Mouse (Mus musculus): Measurements from ENCODE around the gene Tshz2.

Gene Tshz2

DNA sequence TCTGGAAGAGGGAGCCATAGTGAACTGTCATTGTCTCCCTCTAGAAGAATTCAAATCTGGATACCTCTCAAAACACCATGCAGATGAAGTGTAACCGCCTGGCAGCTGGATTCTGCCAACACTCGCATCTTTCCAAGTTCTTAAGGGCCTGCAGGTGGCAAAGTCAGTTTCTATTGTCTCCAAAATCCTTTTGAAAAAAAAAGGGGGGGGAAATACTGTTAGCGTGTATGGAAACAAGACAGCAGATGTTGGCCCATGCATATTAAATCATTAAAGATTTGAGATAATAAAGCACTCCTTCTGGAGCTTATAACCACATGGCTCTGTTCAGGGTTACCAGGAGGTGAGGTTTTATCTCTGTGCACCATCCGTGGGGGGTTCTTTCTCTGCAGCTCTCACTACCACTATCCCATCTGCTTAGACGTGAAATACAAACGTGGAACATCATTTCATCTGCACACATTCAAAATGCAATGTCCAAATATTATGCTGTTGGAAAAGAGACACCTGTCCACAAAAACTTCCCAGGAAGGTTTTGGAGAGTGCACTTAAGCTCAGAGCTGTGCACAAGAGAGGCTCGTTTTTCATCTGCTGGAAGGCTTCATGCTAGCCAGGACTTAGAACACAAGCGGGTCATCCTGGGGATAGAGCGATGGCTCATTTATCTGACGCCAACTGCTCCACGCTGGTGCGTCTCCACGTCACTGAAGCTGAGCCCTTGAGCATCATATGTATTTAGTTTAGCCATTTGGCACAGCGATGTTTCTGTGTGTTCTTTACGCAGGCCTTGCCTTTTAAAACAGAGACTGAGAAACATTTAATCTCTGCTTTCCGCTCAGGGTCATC, 307.7 kb downstream of the Tshz2 start:
- no peak for DNase-seq (ENCODE audit: low read depth, low spot score)

DNA sequence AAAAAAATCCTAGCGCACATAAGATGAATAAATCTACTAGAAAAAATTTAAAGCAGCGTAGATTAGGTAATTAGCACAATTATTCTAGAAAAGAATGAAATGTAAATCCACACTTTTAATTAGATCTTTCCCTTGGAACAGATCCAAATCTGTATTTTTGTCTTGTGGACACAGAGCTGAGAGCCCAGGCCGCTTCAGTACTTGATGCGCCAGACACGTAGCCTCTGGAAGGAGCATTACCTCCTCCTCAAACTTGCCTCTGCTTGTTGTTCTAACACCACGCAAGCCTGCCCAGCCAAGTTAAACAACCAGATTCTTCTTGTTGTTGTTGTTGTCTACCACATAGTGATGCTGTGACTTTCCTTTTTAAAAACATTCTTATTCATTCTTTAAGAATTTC, 310.9 kb downstream of the Tshz2 start:
- DNase-seq (ENCODE audit: low read depth, low spot score), result no peak

DNA sequence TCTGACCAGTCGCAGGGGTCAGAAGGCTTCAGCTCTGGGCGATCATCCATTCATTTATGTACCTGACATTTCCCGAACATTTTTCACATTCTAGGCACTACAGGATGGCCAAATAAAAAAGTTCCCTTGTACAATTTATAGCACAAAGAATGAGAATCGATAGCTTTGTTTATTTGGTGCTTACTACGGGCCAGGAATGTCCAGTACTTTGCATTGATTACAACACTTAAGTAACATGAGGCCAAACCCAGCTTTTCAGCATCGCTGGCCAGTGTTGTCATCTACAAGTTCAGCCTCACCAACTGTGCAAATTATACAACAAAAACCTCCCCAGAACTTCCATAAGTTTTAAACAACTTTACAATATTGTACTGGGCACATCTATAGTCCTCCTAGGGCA, 315.3 kb downstream of the Tshz2 start:
- no peak for DNase-seq (ENCODE audit: low read depth, low spot score)

DNA sequence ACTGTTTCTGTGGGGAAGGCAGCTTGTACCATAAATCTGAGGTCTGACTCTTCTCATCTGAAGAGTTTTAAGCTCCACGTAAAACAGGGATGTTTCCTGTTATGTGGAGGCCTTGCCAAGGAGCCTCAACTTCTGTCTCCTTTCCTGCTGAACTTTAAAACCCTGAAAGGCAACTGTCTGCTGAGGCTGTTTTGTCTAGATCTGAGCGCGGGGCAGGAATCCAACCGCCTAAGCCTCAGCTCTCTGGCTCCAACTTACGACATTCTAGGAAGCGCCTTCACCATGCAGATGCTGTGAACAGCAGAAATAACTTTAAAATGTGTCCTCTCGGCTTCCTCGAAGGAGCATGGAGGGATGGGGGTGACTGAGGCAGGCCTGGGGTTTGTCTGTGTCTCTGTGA, 318.2 kb downstream of the Tshz2 start:
- no peak for DNase-seq (ENCODE audit: low read depth, low spot score)

DNA sequence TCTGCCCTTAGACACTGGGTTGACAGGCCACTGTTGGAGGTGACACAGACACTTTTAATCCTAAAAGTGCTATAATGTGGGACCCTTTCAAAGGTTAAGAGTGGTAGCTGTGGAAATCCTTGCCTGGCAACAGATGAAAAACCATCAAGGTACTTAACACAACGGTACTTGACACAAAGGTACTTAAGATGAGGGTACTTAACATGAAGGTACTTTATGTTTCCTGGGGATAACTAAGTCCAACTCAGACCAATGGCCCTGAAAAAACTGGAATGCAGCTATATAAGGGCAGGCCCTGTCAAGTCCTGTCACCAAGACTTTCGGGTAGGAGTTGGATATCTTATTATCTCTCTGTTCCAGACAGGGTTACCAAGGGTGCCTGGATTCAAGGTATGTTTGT, 320.2 kb downstream of the Tshz2 start:
- no peak for DNase-seq (ENCODE audit: low read depth, low spot score)

DNA sequence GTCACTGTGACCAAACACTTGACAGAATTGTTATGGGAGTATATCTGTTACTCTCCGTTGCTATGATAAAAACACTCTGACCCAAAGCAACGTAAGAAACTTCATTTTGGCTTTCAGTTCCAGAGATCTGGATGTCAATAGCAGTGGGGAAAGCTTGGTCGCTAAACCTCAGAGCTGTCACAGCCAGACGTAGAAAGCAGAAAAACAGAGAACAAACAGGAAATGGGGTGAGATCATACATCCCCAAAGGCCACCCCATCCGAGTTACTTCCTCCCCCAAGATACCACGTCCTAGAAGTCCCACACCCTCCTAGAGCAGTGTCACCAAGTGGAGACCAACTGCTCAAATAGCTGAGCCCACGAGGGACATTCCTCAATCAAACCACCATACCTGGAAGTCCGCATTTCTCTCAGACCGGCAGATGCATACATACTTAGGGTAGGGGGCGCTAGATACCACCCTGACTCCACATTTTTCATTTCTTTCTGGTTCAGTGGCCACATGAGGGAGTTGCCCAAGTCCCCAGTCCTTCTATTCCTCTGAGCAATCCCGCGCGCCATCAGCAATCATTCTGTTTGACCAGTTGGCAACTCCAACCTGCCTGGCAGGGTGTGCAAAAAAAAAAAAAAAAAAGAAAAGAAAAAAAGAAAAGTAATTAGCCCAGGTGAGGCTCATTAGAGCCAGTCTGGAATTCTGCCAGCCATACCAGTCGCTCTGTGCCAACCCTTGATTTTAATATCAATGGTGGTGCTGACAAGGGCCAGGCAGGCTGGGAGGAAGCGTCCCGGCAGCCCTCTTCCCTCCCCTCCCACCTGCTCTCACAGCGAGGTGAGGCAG, 326.1 kb downstream of the Tshz2 start:
- no peak for DNase-seq (ENCODE audit: low read depth, low spot score)

DNA sequence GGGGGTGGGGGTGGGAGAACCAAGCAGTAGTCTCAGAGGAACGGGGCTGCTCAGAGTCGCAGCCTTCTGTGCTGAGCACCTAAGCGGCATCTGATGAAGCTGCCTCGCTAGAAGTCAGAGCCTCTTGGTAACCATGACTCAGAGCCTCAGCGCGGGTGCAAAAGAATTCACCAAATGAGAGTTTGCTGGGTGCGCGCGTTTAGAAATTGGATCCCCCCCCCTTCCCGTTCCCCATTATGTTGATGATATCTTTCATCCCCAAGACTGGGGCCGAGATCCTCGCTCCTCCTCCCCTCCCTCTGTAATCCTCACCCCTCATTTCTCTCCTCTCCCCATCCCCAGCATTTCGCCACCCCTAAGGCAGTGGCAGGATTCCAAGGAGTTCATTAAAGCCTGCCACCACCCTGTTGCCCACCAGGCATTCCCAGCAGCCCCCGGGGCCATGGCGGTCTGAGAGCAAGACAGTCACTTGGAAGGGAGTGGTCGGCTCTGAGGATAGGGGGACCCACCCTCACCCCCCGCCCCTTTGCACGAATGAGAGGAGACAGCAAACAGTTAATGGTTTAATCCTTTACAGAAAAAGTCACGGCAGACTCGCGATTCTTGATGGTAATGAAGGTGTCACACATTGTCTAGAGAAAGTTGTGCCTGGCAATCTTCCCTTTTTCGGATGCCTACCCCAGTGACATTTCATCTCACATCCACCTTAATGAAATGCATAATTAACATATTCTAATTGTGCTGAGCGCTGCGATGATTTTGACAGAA, 328.8 kb downstream of the Tshz2 start:
- no peak for DNase-seq (ENCODE audit: low read depth, low spot score)

DNA sequence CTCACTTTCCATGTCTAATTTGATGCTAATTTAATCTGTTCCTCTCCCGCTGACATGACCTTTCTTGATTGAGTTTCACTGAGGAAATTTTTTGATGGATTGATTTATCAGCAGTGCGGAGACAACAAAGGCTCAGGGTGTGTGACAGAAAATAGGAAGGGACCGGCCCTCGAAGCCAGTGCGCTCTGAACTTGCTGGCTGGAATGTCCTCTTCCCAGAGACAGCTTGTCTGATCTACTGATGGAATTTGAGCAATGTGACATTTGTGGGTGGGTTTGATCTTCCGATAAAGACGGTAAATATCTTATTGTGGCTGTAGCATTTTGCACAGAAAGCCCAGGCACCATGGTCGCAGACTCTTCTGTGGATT, 329.4 kb downstream of the Tshz2 start:
- DNase-seq (ENCODE audit: low read depth, low spot score), result no peak

DNA sequence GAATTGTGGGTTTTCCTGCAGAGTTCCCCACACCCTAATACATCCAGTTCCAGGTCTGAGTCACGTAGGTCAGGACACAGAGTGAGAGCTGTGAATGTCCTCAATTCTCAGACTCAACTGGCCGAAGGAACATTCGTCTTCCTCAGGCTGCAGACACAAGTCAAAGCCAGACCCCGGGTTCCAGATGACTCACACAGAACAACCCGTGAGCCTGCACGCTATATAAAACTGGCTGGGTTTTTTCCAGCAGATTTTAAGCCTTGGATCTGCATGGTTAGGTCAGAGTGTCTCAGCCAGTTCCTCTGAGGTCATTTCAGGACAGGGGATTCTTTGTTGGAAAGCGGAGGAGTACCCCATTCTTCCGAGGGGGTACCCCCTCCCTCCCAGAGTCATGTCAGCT, 330.0 kb downstream of the Tshz2 start:
- DNase-seq (ENCODE audit: low read depth, low spot score), result no peak

DNA sequence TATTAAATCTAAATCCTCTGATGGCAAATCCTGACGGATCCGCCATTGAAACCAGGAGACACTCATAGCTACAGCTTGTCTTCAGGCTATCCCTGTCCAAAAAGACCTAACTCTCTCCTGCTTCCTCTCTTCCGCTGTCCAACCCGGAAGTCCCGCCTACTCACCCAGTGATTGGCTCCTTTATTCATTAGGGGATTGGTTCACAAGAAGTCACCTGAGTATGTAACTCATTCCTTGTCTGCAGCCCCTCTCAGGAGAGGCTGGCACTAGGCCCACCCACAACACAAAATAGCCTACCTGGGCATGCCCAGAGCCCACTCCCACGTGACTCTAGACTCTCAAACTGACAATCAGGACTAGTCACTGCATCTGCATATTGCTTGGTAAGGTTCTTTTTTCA, 337.7 kb downstream of the Tshz2 start:
- DNase-seq (ENCODE audit: low read depth, low spot score), result no peak

DNA sequence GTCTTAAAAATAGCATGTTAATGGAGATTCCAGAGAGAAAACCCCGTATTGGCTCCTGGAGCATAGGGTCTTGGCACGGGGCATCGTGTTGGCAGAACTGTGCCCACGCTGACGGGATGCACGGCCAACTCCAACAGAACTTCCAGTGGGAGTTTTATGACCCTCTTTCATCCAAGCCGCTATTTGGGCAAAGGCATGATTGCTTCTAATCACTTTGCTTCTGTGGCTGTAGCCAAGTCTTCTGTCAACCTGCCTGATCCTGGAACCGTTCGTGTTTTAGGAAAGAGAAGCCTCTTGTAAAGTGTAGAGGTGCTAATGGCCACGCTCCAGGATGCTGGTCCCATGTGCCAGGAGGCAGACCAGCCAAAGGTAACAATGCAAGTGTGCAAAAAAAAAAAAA, 350.1 kb downstream of the Tshz2 start:
- DNase-seq (ENCODE audit: low read depth, low spot score), result no peak

DNA sequence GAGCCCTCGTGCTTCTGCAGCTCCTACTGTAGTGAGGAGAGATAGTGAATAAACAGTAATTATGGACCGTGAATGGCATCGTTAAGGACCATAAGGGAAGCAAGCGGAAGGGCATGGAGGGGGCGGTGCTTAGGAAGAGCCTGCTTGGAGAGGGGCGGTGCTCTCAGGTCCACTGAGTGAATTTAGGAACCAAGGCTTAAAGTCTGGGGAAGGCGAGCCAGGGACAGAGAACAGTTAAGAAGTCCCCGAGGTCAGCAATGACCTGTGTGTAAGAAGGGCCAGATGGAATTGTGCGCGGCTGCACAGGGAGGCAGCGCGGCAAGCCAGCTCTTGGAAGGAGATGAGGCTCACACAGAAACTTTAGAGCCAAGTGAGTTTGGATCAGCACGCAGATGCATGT, 354.4 kb downstream of the Tshz2 start:
- no peak for DNase-seq (ENCODE audit: low read depth, low spot score)

DNA sequence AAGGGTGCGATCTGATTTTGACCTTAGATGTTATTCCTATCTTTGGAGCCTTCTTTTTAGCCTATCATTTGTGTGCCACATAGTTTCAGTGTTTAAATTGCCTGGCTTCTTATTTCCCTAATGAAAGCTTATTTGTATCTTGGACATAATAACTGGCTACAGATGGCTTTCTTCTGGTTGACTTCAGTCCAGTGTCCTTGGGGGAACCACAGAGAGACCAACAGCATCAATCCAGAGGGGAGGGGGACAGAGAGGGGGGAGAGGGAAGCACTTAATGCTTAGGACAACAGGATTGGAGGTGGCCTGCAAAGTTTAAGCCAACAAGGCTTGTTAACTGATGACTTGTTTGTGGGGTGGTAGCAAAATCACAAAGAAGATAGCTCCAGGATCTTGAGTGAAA, 356.4 kb downstream of the Tshz2 start:
- DNase-seq (ENCODE audit: low read depth, low spot score), result no peak

DNA sequence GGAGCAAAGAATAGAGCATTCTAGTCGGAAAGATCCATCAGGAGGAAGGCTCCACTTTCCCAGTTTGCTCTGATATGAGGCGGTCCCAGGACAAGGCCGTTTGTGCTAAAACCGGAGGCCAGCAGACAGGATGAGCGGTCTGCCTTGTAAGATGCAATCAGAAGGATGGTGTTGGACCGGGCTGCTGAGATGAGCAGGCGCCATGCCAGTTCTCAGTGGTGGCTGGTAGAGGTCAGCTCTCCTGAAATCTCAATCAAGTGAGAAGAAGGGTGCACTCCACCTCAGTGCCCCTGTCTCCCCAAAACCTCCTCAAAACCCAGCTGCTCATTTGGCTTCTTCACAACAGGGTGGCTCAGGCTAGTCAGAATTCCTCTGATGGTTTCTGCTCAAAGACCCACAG, 358.2 kb downstream of the Tshz2 start:
- DNase-seq (ENCODE audit: low read depth, low spot score), result no peak

DNA sequence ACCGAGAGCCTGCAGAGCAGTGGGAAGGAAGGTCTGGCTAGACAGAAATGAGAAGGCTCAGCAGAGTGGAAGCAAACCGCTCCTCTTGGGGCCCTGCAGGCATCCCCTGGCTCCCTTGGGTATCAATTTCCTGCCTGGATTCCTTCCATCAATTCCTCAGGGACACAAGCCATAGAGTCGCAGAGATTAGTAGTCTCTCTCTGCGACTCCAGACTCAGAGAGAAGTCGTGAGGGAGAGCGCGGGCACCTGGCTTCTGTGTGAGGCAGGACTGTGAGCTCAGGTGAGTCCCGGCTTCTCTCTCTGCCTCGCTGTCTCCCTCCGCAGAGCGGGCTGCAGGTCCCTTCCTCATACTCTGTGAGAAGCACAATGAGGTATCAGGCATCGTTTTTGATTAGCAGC, 363.2 kb downstream of the Tshz2 start:
- DNase-seq (ENCODE audit: low read depth, low spot score), result no peak

DNA sequence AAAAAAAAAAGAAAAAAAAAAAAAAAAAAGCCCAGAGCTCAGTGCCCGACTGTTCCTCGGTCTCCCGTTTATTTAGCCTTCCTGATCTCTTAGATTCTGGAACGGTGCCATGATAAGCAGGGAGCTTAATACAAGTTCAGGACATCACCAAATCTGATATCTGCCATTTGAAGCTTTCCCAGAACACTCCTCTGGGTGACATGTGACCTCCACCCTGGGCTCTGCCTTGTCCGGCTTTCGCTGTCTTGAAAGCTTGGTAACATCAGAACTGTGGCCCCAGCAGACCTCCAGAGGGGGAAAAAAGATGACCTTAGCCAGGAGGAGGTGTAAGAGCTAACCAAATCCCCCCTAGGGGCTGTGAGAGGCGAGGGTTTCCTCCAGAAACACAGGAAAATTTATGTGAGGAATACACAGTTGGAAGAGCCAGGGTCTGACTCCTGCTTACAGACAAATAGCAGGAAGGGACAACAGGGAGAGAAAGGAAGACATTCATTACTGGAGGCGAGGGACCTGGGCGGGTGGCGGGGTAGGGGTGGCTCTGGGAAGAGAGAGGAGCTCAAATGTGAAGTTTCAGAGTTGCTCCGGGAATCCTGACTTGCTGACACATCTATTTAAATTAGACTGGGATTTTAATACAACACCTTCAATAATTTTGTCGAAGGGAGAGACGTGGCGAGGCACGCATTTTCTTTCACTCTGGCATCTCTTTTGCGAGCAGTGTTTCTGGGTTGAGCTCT, 363.9 kb downstream of the Tshz2 start:
- DNase-seq (ENCODE audit: low read depth, low spot score), result no peak

DNA sequence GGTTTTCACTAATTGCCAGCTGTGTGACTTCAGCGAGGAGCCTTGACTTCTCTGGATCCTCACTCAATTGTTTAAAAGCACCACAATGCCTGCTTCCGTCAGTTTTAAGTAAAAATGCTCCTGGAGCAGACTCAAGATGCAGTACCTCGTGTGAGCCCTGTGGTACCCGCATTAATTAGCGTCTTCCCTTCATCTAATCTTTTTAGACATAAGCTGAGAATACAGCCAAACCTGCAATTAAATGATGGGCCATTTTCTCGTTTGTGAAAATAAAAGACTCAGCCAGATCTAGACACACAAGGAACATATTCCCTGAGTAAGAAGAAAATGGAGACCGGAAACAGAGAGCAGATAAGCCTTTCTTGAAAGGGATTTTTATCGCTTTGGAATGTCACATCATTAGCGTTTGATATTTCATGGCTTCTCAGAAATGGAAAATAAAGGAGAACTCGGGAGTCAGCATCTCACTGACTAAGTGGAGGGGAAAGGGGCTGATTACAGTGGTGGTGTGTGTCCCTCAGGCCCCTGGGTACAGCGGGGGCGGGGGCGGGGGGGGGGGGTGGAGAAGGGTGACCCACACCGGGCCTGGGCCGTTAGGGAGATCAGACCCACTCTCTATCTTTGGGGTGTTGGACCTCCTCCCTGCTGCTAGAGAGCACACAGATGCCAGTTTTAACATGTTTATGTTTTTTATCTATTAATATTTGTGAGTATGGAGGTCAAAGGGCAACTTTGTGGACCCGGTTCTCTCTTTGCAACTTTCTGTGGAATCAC, 364.6 kb downstream of the Tshz2 start:
- no peak for DNase-seq (ENCODE audit: low read depth, low spot score)

DNA sequence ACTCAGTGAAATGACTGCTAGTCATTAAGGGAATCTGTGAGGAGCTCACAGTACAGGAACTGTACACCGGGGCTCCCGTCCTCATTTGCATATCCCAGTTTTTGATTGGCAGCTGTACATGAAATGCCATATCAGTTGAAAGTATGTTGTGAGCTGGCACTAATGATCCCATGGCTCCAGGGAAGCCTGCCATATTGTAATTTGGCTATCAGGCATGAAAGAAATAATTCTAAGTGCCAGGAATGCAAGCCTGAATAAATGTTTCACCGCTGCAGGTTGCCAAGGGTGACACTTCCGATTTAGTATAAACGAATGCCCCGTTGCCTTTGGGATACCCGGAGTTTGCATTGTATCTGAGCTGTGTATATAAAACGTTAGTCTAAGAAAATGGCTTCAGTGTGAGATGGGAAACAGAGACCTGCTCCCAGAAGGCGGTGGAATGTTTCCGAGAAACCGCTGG, 366.1 kb downstream of the Tshz2 start:
- DNase-seq (ENCODE audit: low read depth, low spot score), result peak; percentile 55

DNA sequence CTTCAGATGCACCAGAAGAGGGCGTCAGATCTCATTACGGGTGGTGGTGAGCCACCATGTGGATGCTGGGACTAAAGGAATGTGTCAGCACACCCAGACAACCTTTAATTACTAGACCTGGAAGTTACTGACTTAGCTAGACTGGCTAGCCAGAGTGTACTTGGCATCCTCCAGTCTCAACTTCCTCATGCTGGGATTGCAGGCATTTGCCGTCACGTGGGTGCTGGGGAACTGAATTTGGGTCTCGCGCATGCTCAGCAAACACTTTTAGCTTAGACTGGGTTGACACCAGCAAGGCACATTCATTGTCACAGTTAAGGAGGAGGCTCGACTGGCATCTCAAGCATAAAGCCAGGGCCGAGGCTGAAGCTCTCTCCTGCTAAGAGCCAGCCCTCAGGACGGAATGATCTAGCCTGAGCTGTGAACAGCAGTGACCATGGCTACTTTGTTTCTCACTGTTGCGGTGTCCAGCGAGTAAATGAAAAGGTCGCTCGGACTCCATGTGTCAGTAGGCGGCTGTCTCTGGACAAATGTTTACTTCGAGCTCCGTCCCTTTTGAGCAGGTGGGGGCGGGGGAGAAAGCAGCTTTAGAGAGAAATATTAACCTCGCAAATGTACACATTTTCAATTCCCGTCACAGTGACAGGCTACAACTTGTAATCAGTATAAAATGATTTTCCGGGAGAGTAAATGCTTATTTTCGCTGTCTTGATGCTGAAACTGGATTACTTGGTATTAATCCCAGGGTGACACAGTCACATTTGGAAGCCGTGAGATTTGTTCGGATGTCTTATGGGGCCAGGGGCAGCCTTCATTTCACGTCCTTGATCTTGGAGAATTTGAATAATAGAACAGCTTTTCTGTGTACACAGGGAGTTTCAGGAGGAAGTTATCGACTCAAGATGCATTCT, 370.0 kb downstream of the Tshz2 start:
- no peak for DNase-seq (ENCODE audit: low read depth, low spot score)

DNA sequence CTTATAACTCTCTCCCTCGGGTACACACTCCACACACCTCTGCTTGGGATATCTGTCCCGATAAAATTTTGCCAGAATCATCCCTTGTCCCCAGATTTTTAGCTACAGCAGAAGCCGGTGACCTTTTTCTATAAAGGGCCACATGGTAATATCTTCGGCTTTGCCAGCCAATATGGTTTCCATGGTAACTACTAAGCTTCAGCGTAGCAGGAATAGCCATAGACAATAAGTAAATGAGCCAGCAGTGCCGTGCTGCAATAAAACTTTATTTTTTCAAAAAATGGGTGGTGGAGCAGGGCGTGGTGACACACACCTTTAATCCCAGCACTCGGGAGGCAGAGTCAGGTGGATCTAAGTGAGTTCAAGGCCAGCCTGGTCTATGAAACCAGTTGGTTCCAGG, 370.9 kb downstream of the Tshz2 start:
- DNase-seq (ENCODE audit: low read depth, low spot score), result no peak
